27 mouse cellular contexts compared by ENCODE assay signal in genomic region chr5:21556502-21556901, GRCm38 (mm10). TPM values are rescaled to one million over a fixed set of nuclear protein-coding genes. Genes with fewer than 3 reads are reported as not detected.
DNase-seq lines count a peak whose midpoint lies in the region; ATAC-seq and TF ChIP-seq lines count a peak whose summit lies in the region.
"Had no signal": no experiment of that assay in that cellular context is flagged by ENCODE, and none has a peak within 500 bp of the region (broad histone marks: within the 10 kb centered on the region; RNA-seq: fewer than 3 reads in every experiment).

No protein-coding gene starts in this region.

- H3K4me1 ChIP-seq in limb, embryonic 13.5 days, result peaks cover 31% of the 10 kb centered on the region
- no peaks in the 10 kb centered on the region for H3K4me1 ChIP-seq in limb, embryonic 10.5 days
- H3K4me1 ChIP-seq in lung, embryonic 16.5 days (replicated peaks; ENCODE audit: control insufficient read depth, insufficient read depth, low read length), result 0 out of 2 replicates have a peak, but pooled peaks cover 3% of the 10 kb centered on the region
- peaks cover 26% of the 10 kb centered on the region for H3K4me1 ChIP-seq in embryonic facial prominence, embryonic 14.5 days (ENCODE audit: control insufficient read depth, insufficient read depth, low read length)
- H3K4me1 ChIP-seq in limb, embryonic 14.5 days (ENCODE audit: control insufficient read depth, insufficient read depth, low read length), result peaks cover 13% of the 10 kb centered on the region
- H3K4me1 ChIP-seq: hindbrain, embryonic 15.5 days had no signal

- no peak for DNase-seq in limb, embryonic 10.5 days (ENCODE audit: low spot score)
- no peak for DNase-seq in lung, postnatal 36 days
- DNase-seq in embryonic facial prominence, embryonic 14.5 days (ENCODE audit: low spot score), result peak; percentile 70
- DNase-seq in limb, embryonic 14.5 days (ENCODE audit: low spot score), result no peak
- DNase-seq in cerebellum, adult 9-10 months, result no peak
- no peak for DNase-seq in thymus, adult 18-20 months
- DNase-seq: adrenal gland, adult 2 months; adrenal gland, postnatal 14 days; cerebellum, adult 11 months; cerebellum, adult 2 months; cerebellum, postnatal 10 days; cerebellum, postnatal 36 days; embryo, embryonic 11 days; forebrain, postnatal 0 days; gastrocnemius, postnatal 10 days; gastrocnemius, postnatal 36 days; heart, adult 2 months; heart, postnatal 14 days; heart, postnatal 4 days had no signal

- no peak overlapping the region for H3K9ac ChIP-seq in limb, embryonic 13.5 days
- H3K9ac ChIP-seq in lung, embryonic 16.5 days (ENCODE audit: low read length), result no peak overlapping the region
- no peak overlapping the region for H3K9ac ChIP-seq in embryonic facial prominence, embryonic 14.5 days (ENCODE audit: low read depth, low read length)
- H3K9ac ChIP-seq in limb, embryonic 14.5 days (ENCODE audit: low read depth, low read length, severe bottlenecking), result no peak overlapping the region
- H3K9ac ChIP-seq: forebrain, postnatal 0 days; heart, embryonic 13.5 days; hindbrain, embryonic 15.5 days had no signal

- H3K4me3 ChIP-seq in limb, embryonic 13.5 days, result no peak overlapping the region
- no peak overlapping the region for H3K4me3 ChIP-seq in limb, embryonic 10.5 days
- H3K4me3 ChIP-seq in lung, embryonic 16.5 days (ENCODE audit: low read length), result no peak overlapping the region
- no peak overlapping the region for H3K4me3 ChIP-seq in embryonic facial prominence, embryonic 14.5 days (ENCODE audit: low read depth, low read length)
- H3K4me3 ChIP-seq in limb, embryonic 14.5 days (replicated peaks; ENCODE audit: low read length), result no peak overlapping the region
- H3K4me3 ChIP-seq: heart, adult 2 months; heart, embryonic 10.5 days; heart, embryonic 13.5 days; hindbrain, embryonic 15.5 days had no signal

- WGBS in limb, embryonic 13.5 days, result 61% methylated on average over 3 of the region's 3 CpGs
- 90% methylated on average over 3 of the region's 3 CpGs for WGBS in limb, embryonic 10.5 days
- WGBS in lung, embryonic 16.5 days, result 41% methylated on average over 3 of the region's 3 CpGs
- WGBS in embryonic facial prominence, embryonic 14.5 days, result 45% methylated on average over 3 of the region's 3 CpGs
- WGBS in limb, embryonic 14.5 days, result 64% methylated on average over 3 of the region's 3 CpGs

- peaks cover 19% of the 10 kb centered on the region for H3K36me3 ChIP-seq in limb, embryonic 13.5 days
- H3K36me3 ChIP-seq in limb, embryonic 10.5 days, result peaks cover 6% of the 10 kb centered on the region; the same call in 1 of the 2 replicates
- H3K36me3 ChIP-seq in lung, embryonic 16.5 days (ENCODE audit: control insufficient read depth, insufficient read depth, low read length), result no peaks in the 10 kb centered on the region
- peaks cover 25% of the 10 kb centered on the region for H3K36me3 ChIP-seq in embryonic facial prominence, embryonic 14.5 days (ENCODE audit: control insufficient read depth, insufficient read depth, low read length)
- peaks cover 20% of the 10 kb centered on the region for H3K36me3 ChIP-seq in limb, embryonic 14.5 days (ENCODE audit: control insufficient read depth, insufficient read depth, low read length)
- H3K36me3 ChIP-seq: heart, embryonic 10.5 days; heart, embryonic 13.5 days; hindbrain, embryonic 15.5 days had no signal

- 0 out of 2 replicates have a peak, but pooled peaks have one; percentile 32 for ATAC-seq in limb, embryonic 13.5 days (ENCODE audit: low FRiP score, low read depth)
- peak; percentile 24; the same call in 1 of the 2 replicates for ATAC-seq in lung, embryonic 16.5 days (ENCODE audit: low read depth)
- peak; percentile 83 for ATAC-seq in embryonic facial prominence, embryonic 14.5 days (ENCODE audit: low read depth)
- ATAC-seq in limb, embryonic 14.5 days (ENCODE audit: low FRiP score, low read depth), result peak; percentile 58; the same call in 1 of the 2 replicates
- ATAC-seq: CD4-positive, CD25-positive, alpha-beta regulatory T cell, adult 4 months; forebrain, embryonic 14.5 days; forebrain, postnatal 0 days had no signal

- no peak overlapping the region for H3K4me2 ChIP-seq in limb, embryonic 13.5 days (replicated peaks)
- no peak overlapping the region for H3K4me2 ChIP-seq in lung, embryonic 16.5 days (ENCODE audit: low read depth, low read length)
- no peak overlapping the region for H3K4me2 ChIP-seq in embryonic facial prominence, embryonic 14.5 days (ENCODE audit: low read depth, low read length)
- no peak overlapping the region for H3K4me2 ChIP-seq in limb, embryonic 14.5 days (replicated peaks; ENCODE audit: low read depth, low read length, severe bottlenecking)
- H3K4me2 ChIP-seq: heart, embryonic 13.5 days; hindbrain, embryonic 15.5 days had no signal

- H3K9me3 ChIP-seq in limb, embryonic 13.5 days, result no peaks in the 10 kb centered on the region
- no peaks in the 10 kb centered on the region for H3K9me3 ChIP-seq in limb, embryonic 10.5 days (replicated peaks)
- H3K9me3 ChIP-seq in lung, embryonic 16.5 days (ENCODE audit: control insufficient read depth, low read length), result no peaks in the 10 kb centered on the region
- no peaks in the 10 kb centered on the region for H3K9me3 ChIP-seq in embryonic facial prominence, embryonic 14.5 days (ENCODE audit: control insufficient read depth, low read length)
- no peaks in the 10 kb centered on the region for H3K9me3 ChIP-seq in limb, embryonic 14.5 days (ENCODE audit: control insufficient read depth, low read length)
- H3K9me3 ChIP-seq: heart, embryonic 10.5 days; heart, embryonic 13.5 days; hindbrain, embryonic 15.5 days had no signal

- no peak for TF ChIP-seq POLR2A in limb, embryonic 14.5 days (IDR thresholded peaks at IDR 0.05; ENCODE audit: borderline replicate concordance, extremely low read depth, insufficient read depth, insufficient read length)

- H3K27ac ChIP-seq in limb, embryonic 13.5 days, result peak overlapping the region; percentile 33; the same call in 1 of the 2 replicates
- H3K27ac ChIP-seq in limb, embryonic 10.5 days, result no peak overlapping the region
- no peak overlapping the region for H3K27ac ChIP-seq in lung, embryonic 16.5 days (ENCODE audit: low read length)
- peak overlapping the region; percentile 74 for H3K27ac ChIP-seq in embryonic facial prominence, embryonic 14.5 days (replicated peaks; ENCODE audit: low read depth, low read length)
- H3K27ac ChIP-seq in limb, embryonic 14.5 days (replicated peaks; ENCODE audit: low read depth, low read length), result 0 out of 2 replicates have a peak overlapping the region, but pooled peaks have one; percentile 52
- H3K27ac ChIP-seq: heart, adult 2 months; heart, embryonic 10.5 days; heart, embryonic 13.5 days; hindbrain, embryonic 15.5 days had no signal

- H3K27me3 ChIP-seq in limb, embryonic 13.5 days, result no peaks in the 10 kb centered on the region
- no peaks in the 10 kb centered on the region for H3K27me3 ChIP-seq in limb, embryonic 10.5 days (ENCODE audit: low read depth, poor library complexity, severe bottlenecking)
- H3K27me3 ChIP-seq in lung, embryonic 16.5 days (ENCODE audit: control insufficient read depth, insufficient read depth, low read depth, low read length), result no peaks in the 10 kb centered on the region
- H3K27me3 ChIP-seq in embryonic facial prominence, embryonic 14.5 days (replicated peaks; ENCODE audit: control insufficient read depth, insufficient read depth, low read length), result no peaks in the 10 kb centered on the region
- no peaks in the 10 kb centered on the region for H3K27me3 ChIP-seq in limb, embryonic 14.5 days (ENCODE audit: control insufficient read depth, insufficient read depth, low read length)
- H3K27me3 ChIP-seq: heart, embryonic 13.5 days; hindbrain, embryonic 15.5 days had no signal

RNA-seq across cellular contexts. Expression of gene Lrrc17, which starts 13.1 kb away (rescaled TPM):
- 89.9 and 102 TPM in 2 replicates for polyA plus RNA-seq in limb, embryonic 13.5 days (2015; fragmentation: Nextera tagmentation; extraction: Ambion mirVana)
- polyA plus RNA-seq in limb, embryonic 10.5 days (2016; fragmentation: Nextera tagmentation; extraction: Ambion mirVana), result 8.7 and 19.3 TPM in 2 replicates
- 61.1 and 66.3 TPM in 2 replicates for polyA plus RNA-seq in lung, embryonic 16.5 days (2015; fragmentation: Nextera tagmentation; extraction: Ambion mirVana)
- 138 and 151 TPM in 2 replicates for polyA plus RNA-seq in embryonic facial prominence, embryonic 14.5 days (2014; fragmentation: Nextera tagmentation; extraction: Ambion mirVana)
- polyA plus RNA-seq in limb, embryonic 14.5 days (2012; rRNA removed), result 87.7 and 102 TPM in 2 replicates
- 109 and 116 TPM in 2 replicates for polyA plus RNA-seq in limb, embryonic 14.5 days (2014; fragmentation: Nextera tagmentation; extraction: Ambion mirVana)
- polyA plus RNA-seq: CD4-positive, CD25-positive, alpha-beta regulatory T cell, adult 4 months; cortical plate, adult 2 months had no signal

Comparison
In these comparisons a context has a peak if more than half of its experiments do, and no peak if none do; other contexts are left out.
1. H3K27ac ChIP-seq: peak in limb, embryonic 13.5 days (single experiment), embryonic facial prominence, embryonic 14.5 days (single experiment) and limb, embryonic 14.5 days (single experiment); none in limb, embryonic 10.5 days (single experiment) and lung, embryonic 16.5 days (single experiment).
2. ATAC-seq: peak in every context shown above with its lines; median percentile 83 in embryonic facial prominence, embryonic 14.5 days; 58 in limb, embryonic 14.5 days; 32 in limb, embryonic 13.5 days; 24 in lung, embryonic 16.5 days.